23 mouse cellular contexts compared by ENCODE assay signal in genomic region chr1:165857279-165857678, GRCm38 (mm10).
"Had no signal": no experiment of that assay in that cellular context is flagged by ENCODE, and none has a peak within 500 bp of the region (broad histone marks: within the 10 kb centered on the region; RNA-seq: fewer than 3 reads in every experiment).

No protein-coding gene starts in this region.

- H3K36me3 ChIP-seq: heart, embryonic 10.5 days; heart, embryonic 12.5 days; hindbrain, embryonic 13.5 days; hindbrain, embryonic 15.5 days; kidney, embryonic 15.5 days; limb, embryonic 13.5 days; limb, embryonic 15.5 days; liver, embryonic 13.5 days; liver, embryonic 15.5 days had no signal

- H3K4me3 ChIP-seq: heart, embryonic 10.5 days; heart, embryonic 12.5 days; hindbrain, embryonic 13.5 days; hindbrain, embryonic 15.5 days; kidney, embryonic 15.5 days; limb, embryonic 13.5 days; limb, embryonic 15.5 days; liver, embryonic 13.5 days; liver, embryonic 15.5 days had no signal

- H3K9ac ChIP-seq: heart, embryonic 12.5 days; hindbrain, embryonic 13.5 days; hindbrain, embryonic 15.5 days; kidney, embryonic 15.5 days; limb, embryonic 13.5 days; limb, embryonic 15.5 days; liver, embryonic 13.5 days; liver, embryonic 15.5 days had no signal

- H3K27ac ChIP-seq: heart, embryonic 10.5 days; hindbrain, embryonic 13.5 days; hindbrain, embryonic 15.5 days; hindbrain, postnatal 0 days; kidney, embryonic 15.5 days; kidney, postnatal 0 days; limb, embryonic 13.5 days; limb, embryonic 15.5 days; liver, embryonic 13.5 days; liver, embryonic 15.5 days had no signal

- H3K27me3 ChIP-seq: hindbrain, embryonic 15.5 days; kidney, embryonic 15.5 days; liver, embryonic 13.5 days; liver, embryonic 15.5 days had no signal

- DNase-seq: gastrocnemius, postnatal 36 days; heart, adult 18-20 months; heart, postnatal 10 days; kidney, adult 11 months; kidney, adult 2 months; kidney, adult 9 months; kidney, postnatal 14 days; kidney, postnatal 36 days; layer of hippocampus, adult 9-11 months; layer of hippocampus, postnatal 36 days; left cerebral cortex, postnatal 4 days; liver, embryonic 13.5 days had no signal

- H3K4me1 ChIP-seq: hindbrain, embryonic 15.5 days; limb, embryonic 15.5 days had no signal

- H3K9me3 ChIP-seq: heart, embryonic 10.5 days; heart, embryonic 12.5 days; hindbrain, embryonic 13.5 days; hindbrain, embryonic 15.5 days; kidney, embryonic 15.5 days; limb, embryonic 13.5 days; limb, embryonic 15.5 days; liver, embryonic 13.5 days; liver, embryonic 15.5 days had no signal

- H3K4me2 ChIP-seq: heart, embryonic 12.5 days; hindbrain, embryonic 13.5 days; hindbrain, embryonic 15.5 days; kidney, embryonic 15.5 days; limb, embryonic 13.5 days; limb, embryonic 15.5 days; liver, embryonic 13.5 days; liver, embryonic 15.5 days had no signal

- ATAC-seq: hindbrain, postnatal 0 days; intestine, embryonic 16.5 days had no signal
